Mouse (Mus musculus) naive thymus-derived CD4-positive, alpha-beta T cell, adult 2 months (primary cell): ENCODE results near the gene E130116L18Rik.
"Not testable (repeated sequence)": the region's sequence is repeated elsewhere in the genome, so short reads cannot be mapped to it uniquely, and the experiment has no call there.

Experiments
- DNase-seq: peaks from one replicate; pipeline ENCODE4 v3.0.0-alpha.2; 2011; ENCODE audit warnings: low read depth

E130116L18Rik gene

DNA sequence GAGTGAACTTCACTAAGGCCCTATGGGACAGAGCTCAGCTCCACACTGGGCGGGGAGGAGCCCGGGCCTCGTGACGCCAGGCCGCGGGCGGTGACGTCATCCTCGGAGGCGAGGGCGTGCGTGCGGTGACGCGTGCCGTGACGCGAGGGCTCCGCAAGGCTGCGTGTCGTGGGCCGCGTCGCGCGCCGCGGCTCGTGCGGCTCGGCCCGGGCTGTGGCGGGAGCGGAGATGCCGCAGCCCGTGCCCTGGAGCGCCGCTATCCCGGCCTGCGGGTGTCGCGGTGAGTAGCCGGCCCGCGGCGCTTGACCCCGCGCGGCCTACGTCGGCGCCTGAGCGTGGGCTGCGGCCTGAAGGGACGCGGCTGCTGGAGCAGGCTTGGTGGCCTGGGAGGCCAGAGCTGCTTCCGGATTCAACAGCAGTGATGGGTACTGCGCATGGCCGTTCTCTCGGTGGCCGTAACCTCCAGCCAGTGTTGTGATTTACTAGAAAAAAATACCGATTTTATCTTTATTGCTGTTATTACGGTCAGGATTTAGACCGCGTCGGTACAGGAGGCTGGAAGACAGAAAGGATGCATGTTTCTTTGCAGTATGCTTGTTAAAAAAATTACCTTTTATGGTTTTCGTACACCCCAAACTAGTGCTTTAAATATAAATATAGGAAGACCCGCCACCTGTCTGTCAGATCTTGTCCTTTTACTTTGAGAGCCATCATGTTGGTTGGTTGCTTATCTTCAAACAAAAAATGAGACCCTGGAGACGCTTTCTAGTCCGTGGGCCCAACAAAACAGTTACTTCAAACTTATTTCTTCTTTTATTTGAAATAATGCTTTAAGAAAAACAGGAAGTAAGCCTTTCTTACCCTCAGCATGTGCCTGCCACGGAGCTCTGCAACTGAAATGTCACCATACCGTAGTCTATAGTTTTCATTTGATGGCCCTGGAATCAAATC is at the start of gene E130116L18Rik:
E130116L18Rik (minus strand) TSS at position 402 of the 951 bp plus-strand sequence.
- DNase-seq, result peak; percentile 96

DNA sequence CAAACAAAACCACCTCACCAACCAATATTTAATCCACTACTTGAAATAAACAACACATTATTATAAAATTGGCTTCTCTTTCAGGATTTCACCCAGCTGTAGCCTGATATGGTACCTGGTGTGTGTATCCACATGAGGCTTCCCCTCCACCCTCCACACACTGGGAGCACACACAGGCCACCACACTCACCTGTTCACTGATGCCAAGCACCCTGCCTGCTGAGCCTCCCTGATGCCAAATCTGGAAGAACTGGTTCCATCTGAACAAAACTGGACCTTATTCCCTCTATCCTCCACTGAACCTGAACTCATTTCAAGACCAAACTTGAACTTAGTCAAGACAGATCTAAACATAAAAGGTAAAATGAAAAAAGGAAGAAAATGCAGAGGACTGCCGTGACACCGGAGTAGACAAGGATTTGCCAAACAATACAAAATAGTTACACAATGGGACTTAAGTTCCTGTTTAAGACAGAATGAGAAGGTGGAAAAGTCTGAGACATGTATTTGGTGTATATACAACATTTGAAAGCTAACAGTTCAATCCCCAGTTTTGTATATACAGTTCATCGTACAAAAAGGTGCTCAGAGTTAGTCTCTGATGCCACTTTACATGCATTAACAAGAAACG is 45.4 kb upstream of the E130116L18Rik start:
- no peak for DNase-seq

DNA sequence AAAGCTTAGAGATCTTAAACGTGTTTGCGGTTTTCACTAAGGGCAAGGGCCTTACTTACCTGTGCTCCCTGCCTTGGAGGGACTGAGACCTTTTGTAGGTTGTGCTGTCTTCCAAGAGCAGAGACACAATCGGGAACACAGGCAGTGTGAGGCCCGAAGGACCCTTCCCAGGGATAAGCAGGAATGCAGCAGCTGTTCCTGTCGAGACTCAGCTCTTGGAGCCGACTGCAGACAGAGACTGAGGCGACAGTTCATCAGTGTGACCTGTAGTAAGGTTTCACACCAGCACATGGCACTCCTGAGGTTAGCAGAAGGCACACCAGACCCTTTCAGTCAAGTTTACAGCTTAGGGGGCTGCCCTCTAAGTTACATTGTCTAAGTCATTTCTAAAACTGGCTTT is 39.3 kb upstream of the E130116L18Rik start:
- no peak for DNase-seq

DNA sequence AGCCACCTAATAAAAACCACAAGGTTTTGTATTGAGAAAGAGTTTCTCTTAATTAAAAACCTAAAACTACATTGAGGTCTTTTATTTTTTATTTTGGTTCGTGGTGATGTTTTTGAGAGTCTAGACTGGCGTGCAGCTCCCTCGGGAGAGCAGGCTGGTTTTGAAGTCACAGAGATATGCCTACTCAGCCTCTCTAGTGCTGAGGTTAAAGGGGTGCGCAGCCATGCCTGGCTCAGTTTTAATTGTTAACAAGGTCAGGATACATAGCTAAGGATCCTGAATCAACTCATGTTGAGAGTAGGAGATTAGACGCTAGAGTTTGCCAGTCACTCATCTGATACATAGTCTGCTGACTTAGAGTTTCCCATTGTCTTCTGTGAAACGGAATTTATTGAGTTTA is 38.5 kb upstream of the E130116L18Rik start:
- no peak for DNase-seq

DNA sequence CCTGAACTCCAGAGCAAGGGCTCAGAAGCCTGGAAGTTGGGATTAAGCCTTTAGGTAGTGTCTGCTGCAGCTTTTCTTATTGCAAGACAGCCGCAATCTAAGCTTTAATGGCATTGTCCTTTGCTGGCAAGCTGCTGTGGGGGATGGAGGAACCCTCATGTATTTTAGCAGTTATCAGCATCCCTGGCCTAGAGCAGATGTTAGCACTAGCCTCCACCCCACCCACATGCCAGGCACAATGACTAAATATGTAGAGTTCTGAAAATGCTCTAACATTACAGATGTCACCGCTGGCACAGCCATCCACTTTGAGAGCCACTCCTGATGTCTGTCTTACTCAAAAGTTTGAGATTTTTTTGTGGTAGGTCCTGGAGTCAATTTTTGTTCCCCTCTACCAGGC is 33.7 kb upstream of the E130116L18Rik start:
- DNase-seq, result no peak

DNA sequence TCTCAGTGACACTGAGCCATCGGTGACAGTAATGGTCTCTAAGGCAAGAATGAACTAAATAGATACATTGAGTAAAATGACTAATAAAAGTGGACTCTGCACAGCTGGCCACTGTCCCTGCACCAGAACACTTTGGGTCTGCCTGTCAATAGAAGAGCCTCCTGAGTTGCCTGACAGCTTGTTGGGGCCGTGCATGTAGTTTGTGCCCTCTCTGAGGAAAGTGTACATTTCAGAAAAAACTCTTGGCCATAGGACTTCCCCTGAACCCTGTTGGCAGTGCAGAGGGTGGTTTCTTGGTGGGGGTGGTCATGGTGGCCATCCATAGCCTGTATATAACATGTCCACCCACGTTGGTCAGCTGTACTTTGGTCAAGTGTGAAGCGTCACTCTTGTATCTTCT is 31.5 kb upstream of the E130116L18Rik start:
- no peak for DNase-seq

DNA sequence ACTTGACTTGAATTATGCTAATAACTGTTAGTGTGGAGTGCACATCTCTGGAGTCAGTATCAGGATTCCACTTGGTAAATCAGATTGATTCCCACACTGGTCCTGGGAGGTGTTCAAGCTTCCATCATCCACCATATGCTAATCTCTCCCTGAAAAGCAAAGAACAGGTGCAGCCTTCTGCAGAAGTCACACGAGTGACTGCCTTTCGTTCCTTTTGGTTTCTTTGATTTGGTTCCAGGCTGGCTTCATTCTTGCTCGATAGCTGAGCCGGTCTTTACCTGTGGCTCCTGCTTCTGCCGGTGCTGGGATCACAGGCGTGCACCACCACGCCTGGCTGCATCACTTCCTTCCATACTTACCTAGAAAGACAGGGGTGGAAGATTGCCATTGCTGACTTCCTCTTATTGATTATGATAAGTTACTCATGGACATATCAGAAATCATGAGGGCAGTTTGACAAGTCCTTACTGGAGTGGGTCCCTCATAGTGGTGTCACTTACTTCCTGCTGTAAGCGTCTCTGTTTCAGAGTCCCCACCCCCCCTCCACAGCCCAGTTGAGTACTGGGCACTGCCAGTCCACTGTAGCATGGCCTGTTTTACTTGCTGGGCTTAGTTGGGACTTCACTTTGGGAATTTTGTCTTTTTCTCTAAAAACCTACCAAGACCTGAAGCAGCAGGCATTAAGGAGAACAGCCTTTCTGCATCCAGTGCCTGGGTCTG is 30.0 kb upstream of the E130116L18Rik start:
- no peak for DNase-seq

DNA sequence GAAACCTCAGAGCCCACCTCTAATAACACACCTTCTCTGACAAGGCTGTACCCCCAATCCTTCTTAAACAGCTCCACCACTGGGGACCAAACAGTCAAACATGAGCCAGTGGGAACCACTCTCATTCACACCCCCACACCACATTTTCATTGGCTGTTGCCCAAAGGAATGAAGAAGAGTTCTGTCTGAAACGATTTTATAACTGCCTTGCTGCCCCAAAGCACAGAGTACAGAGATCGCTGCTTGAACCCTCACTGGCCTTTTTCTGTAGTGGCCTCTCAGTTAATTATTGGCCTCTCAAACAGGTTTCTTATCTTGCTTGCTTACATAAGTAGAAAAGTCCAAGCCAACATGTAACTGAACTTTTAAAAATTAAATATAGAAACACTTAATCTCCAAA is 29.5 kb upstream of the E130116L18Rik start:
- DNase-seq, result no peak

DNA sequence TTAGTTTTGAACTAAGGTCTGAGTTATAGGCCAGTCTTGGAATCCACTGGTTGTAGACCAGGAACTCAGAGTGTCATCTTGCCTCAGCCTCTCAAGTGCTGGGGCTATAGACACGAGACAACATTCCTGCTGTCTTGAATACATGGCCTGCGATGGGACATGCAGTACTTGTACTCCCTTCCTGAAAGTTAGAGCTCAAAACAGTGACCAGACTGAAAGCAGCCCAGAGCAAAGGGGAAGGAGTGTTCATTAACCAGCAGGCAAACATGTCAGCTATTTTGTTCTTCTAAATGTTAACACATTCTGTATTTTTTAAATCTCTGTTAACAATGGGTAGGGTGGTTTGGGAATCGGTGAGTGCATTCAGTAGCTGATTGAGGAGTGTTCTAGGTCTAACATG is 24.1 kb upstream of the E130116L18Rik start:
- no peak for DNase-seq

DNA sequence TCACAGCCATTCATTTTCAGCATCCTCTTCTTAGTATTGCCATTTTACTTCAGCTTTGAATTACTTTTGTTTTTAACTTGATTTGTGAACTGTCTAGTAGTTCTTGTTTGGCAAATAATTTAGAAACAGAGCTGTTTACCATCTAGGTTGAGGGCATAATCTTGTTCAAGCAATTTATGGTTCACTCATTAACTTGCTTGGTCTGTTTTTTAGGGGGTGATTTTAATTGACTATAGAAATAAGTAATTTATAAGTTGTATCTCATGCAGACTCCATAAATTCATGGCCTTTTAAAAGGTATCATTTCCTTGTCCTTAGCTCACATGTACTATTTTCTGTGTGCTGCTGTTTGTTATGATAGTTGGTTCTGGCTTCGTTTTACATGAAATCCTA is 23.5 kb upstream of the E130116L18Rik start:
- DNase-seq, result no peak

DNA sequence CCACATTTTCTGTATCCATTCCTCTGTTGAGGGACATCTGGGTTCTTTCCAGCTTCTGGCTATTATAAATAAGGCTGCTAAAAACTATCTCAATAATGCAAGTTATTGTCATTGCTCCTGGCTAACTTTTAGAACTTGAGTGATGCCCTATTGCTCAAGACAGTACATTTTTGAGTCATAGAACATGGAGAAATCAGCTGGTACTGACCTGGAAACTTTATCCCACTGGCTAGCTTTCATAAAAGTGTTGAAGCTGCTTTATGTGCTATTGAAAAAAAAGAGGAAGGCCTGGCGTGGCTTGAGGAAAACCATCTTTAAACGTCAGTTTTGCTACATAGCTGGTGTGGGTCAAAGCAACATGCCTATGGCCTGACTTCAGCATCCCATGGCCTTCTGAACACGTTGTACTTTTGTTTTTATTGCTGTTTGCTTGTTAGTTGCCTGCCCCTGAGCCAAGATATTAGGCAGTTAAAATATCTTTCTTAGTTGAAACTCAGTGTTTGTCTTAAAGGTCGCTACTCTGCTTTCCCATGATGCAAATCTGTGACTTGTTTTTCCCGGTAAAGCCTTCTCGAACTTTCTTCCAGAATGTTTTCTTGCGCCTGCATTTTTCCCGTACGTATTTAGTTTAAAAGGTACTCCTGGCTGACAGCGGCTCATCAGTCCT is 23.0 kb upstream of the E130116L18Rik start:
- no peak for DNase-seq

DNA sequence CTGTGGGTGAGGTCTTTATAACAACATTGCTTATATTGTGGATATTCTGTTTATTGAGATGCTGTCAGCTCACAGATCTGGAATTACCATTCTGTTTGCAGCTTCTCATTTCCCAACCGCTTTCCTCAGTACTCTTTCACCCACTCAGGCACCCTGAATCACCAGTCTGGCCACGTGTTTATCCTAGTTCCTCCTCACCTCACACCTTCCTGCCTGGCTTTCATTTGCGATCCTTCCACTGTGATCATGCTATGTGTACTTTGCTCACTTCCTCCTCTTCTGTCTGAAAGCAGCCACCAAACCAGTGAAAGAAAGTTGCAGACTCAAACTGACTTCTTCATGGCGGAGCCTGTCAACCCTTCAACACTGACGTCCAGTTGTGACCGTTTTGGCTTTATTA is 20.1 kb upstream of the E130116L18Rik start:
- no peak for DNase-seq

DNA sequence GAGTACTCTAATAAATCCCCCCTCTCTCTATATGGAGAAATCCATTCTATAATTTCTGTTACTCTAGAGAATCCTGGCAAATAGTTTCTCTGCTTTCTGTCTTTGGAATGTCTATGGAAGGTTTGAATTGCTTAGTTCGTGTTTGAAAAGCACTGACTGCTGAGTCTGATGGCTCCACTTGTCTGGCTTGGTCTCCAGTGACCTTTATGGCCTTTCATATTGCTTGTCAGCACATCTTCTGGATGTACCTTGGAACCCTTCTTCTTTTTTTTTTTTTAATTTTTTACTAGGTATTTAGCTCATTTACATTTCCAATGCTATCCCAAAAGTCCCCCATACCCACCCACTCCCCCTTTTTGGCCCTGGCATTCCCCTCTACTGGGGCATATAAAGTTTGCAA is 1.4 kb upstream of the E130116L18Rik start:
- not testable (repeated sequence) for DNase-seq

DNA sequence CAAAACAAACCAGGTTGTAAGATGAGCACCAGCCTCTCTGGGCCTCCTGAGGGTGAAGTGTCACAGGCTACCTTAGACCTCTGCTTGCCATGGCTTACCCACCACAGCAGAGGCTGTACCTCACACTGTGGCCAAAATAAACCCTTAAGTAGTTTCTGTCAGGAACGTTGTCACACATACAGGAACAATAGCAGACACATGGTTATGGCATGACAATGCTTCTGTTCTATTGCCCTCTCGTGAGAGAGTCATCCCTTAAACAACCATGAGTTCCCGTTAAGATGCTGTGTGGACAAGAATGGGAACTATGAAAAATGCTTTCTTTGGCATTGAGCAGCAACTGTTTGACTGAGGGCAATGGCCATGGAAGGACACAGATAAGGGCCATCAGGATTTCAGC is 1.3 kb downstream of the E130116L18Rik start, which contains the start of gene Galnt11:
Galnt11 (plus strand) TSS at position 301 of the 400 bp plus-strand sequence.
- DNase-seq, result peak; percentile 18

DNA sequence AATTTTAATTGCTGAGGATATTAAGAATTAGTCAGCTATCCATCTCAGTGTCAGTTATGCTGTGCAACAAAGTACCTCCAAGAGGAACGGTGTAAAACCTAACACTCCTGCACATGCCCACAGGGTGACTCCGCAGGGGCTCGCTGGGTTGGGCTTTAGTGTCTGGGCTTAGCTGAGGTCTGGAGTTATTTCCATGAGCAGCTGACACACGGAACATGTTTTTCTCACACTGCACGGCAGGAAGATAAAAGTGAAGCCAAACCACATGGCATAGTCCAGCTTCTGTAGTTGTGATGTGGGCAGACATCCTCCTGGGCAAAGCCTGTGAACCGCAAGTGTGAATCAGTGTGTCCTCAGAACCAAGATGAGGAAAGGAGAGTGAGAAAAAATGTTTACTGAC is 7.9 kb downstream of the E130116L18Rik start:
- no peak for DNase-seq

DNA sequence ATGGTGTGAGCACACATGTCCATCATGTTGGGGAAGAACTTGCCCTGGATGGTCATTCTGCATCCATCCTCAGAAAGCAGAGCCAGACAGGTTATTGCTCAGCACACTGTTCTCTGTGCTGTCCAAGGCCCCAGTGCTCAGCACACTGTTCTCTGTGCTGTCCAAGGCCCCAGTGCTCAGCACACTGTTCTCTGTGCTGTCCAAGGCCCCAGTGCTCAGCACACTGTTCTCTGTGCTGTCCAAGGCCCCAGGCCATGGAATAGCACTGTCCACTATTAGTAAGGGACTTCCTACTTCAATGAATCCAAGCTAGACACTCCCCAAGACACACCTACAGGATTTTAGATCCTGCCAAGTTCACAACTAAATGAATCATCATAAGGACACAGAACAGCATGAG is 9.7 kb downstream of the E130116L18Rik start:
- not testable (repeated sequence) for DNase-seq

DNA sequence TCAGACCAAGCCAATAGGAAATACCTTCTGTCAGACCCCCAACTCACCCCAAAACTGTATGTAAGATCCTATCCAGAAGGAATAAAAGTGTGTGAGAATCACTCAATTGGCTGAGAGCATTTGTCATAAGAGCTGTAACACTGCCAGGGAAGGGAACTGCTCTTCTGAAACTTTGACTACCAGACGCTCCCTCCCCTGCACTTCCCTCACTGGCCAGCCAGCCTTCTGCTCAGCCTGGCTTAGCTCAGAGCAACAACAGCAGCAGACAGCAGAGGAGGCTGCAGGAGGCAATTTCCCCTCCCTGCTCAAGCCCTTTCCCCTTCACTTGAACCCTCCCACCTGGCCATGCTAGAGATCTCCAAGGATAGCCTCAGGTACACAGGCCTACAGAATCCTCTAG is 11.1 kb downstream of the E130116L18Rik start:
- no peak for DNase-seq

DNA sequence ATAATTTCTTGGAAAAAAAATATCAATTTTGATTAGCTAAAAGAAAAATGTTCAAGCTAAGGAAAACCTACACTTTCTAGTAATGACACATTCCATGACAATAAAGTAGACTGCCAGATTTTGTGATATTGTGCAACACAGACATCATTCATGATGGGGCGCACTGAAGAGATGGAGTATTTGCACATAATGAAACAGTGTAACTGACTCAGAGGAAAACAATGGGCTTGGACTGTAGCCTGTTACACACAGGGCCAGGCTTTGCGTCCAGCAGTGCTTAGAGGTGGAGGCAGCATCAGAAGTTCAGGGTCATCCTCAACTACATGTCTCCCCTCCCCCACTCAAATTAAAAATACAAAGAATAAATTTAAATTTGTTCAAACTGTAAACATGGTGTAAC is 32.4 kb downstream of the E130116L18Rik start:
- DNase-seq, result no peak

DNA sequence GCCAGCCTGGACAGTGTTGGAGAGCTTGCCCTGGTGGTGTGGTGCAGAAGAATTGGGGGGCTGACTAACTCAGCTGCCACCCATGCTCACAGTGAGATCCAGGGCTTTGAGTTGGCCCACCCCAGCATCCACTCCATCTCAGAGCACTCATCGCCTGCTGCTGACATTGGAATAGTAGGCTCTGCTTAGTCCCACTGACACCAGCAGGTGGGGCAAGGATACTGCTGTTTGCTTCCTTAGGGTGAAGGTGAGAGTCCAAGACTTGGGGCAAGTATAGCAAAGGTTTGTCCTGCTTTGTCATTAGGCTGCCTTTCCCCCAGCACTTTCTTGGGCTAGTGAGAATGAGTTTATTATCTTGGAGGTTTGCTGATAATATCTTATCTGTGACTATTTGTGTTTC is 34.2 kb downstream of the E130116L18Rik start:
- DNase-seq, result no peak

DNA sequence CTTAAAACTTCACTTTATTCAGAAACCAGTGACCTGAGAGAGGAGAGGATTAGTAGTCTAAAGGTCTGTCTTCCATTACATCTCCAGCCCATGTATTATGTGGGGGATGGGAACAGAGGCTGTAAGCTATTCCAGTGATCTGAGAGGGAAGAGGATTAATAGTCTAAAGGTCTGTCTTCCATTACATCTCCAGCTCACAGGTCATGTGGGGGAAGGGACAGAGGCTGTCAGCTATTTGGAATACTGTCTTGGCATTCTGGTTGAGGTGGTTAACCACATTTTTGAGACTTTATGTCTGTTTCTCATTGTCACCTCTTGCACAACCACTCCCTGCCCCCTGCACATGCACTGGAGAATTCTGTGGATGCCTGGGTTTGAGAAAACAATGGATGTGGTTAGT is 35.2 kb downstream of the E130116L18Rik start:
- DNase-seq, result no peak

DNA sequence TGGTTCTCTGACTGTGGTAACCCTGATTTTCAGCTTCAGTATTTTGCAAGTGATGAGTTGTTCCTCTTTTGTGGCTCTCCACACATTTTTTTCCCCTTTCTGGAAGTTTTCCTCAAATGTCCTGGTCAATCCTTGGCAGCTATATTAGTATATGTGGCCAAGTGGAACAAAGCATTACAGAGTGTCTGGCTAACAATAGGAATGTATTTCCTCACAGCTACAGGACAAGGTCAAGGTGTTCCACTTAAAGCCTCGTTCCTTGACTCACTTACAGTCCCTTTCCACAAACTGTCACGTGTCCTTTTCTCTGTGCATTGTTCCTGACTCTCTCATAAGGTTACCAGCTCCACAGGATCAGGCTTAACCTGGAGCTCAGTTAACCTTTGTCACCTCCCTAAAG is 38.4 kb downstream of the E130116L18Rik start:
- DNase-seq, result no peak

DNA sequence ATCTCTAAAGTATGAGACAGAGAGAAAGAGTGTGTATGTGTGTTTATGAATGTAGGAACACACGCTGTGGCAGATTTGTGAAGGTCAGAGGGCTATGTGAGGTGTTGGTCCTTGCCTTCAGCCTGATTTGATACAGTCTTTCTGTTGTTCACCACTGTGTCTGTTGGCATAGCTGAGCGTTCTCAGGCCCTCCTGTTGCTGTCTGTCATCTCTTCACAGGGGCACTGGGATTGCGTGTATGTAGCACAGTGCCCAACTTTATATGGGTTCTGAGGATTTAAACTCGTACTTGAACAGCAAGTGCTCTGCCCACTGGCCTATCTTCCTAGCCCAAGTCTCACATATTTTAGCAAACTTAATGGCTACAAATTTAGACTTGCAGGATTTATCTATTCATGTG is 39.4 kb downstream of the E130116L18Rik start:
- DNase-seq, result no peak
